ENCODE assay signal across 16 mouse cellular contexts in genomic region chr1:194756863-194757262, GRCm38 (mm10).
"Had no signal": no experiment of that assay in that cellular context is flagged by ENCODE, and none has a peak within 500 bp of the region (broad histone marks: within the 10 kb centered on the region; RNA-seq: fewer than 3 reads in every experiment).

No protein-coding gene starts in this region.

- H3K4me1 ChIP-seq: midbrain, embryonic 10.5 days had no signal

- H3K4me2 ChIP-seq: limb, embryonic 13.5 days; liver, embryonic 11.5 days; liver, embryonic 15.5 days had no signal

- H3K9ac ChIP-seq: limb, embryonic 13.5 days; liver, embryonic 15.5 days had no signal

- ATAC-seq: lung, postnatal 0 days had no signal

- H3K9me3 ChIP-seq: limb, embryonic 13.5 days; liver, embryonic 15.5 days; midbrain, embryonic 10.5 days had no signal

- H3K36me3 ChIP-seq: limb, embryonic 13.5 days had no signal

- H3K27me3 ChIP-seq: limb, embryonic 13.5 days; liver, embryonic 15.5 days had no signal

- DNase-seq: kidney, adult 8-10 months; kidney, postnatal 25 days; layer of hippocampus, adult 9-11 months; lung, adult 2 months; midbrain, embryonic 14.5 days; retina, postnatal 1 day; right cerebral cortex, postnatal 4 days; spleen, adult 18-20 months; thymus, adult 18-20 months; thymus, postnatal 14 days had no signal

- H3K4me3 ChIP-seq: limb, embryonic 13.5 days; liver, embryonic 15.5 days; midbrain, embryonic 10.5 days; myocyte had no signal

- H3K27ac ChIP-seq: limb, embryonic 13.5 days; liver, embryonic 15.5 days; midbrain, embryonic 10.5 days had no signal
